Mouse (Mus musculus) neural tube, embryonic 13.5 days (tissue): ENCODE data around the gene Nudt14. TPM values are rescaled to one million over a fixed set of nuclear protein-coding genes. Genes with fewer than 3 reads are reported as not detected.

Source experiments
- ATAC-seq: fragments of 200-750 bp; cut with Nextera tagmentation; 2 replicates; pipeline ENCODE4 v1.8.0; 2017; ENCODE audit warnings: low read depth, mild to moderate bottlenecking, moderate TSS enrichment, moderate library complexity
- H3K27ac ChIP-seq: fragments of 300-500 bp; sonication (generic); replicated peaks from 2 replicates; pipeline ENCODE4 v1.5.1; 2015; ENCODE audit warnings: moderate library complexity, mild to moderate bottlenecking, inconsistent platforms
- H3K27me3 ChIP-seq: fragments of 300-500 bp; sonication (generic); 2 replicates; pipeline ENCODE4 v1.6.1; 2015; ENCODE audit warnings: mild to moderate bottlenecking, inconsistent platforms
- H3K36me3 ChIP-seq: fragments of 300-500 bp; sonication (generic); 2 replicates; pipeline ENCODE4 v1.6.1; 2015; ENCODE audit warnings: mild to moderate bottlenecking, inconsistent platforms
- H3K4me1 ChIP-seq: fragments of 300-500 bp; sonication (generic); replicated peaks from 2 replicates; pipeline ENCODE4 v1.6.1; 2015; ENCODE audit warnings: inconsistent platforms
- H3K4me2 ChIP-seq: fragments of 300-500 bp; sonication (generic); 2 replicates; pipeline ENCODE4 v1.6.1; 2015; ENCODE audit warnings: inconsistent platforms, mild to moderate bottlenecking, moderate library complexity
- H3K4me3 ChIP-seq: fragments of 300-500 bp; sonication (generic); 2 replicates; pipeline ENCODE4 v1.5.1; 2015; ENCODE audit warnings: mild to moderate bottlenecking, inconsistent platforms
- H3K9ac ChIP-seq: fragments of 300-500 bp; sonication (generic); 2 replicates; pipeline ENCODE4 v1.6.1; 2015; ENCODE audit warnings: moderate library complexity, mild to moderate bottlenecking, inconsistent platforms
- H3K9me3 ChIP-seq: fragments of 300-500 bp; sonication (generic); 2 replicates; pipeline ENCODE4 v1.6.1; 2016; ENCODE audit warnings: inconsistent platforms
- WGBS: fragments of 180-500 bp; shearing (Covaris S2); methylation state at CpG from one replicate; pipeline ENCODE4 v1.1.7; 2015; 5-methylcytosine and 5-hydroxymethylcytosine counted together
- polyA plus RNA-seq: library from polyadenylated mRNA; unstranded; fragments of >200 nt; fragmentation: Nextera tagmentation; extraction: Ambion mirVana; gene quantifications from 2 replicates; pipeline ENCODE4 v1.2.1, GENCODE M21; 2015

Nudt14 gene
- 55.1 and 74.8 TPM in 2 replicates for polyA plus RNA-seq

DNA sequence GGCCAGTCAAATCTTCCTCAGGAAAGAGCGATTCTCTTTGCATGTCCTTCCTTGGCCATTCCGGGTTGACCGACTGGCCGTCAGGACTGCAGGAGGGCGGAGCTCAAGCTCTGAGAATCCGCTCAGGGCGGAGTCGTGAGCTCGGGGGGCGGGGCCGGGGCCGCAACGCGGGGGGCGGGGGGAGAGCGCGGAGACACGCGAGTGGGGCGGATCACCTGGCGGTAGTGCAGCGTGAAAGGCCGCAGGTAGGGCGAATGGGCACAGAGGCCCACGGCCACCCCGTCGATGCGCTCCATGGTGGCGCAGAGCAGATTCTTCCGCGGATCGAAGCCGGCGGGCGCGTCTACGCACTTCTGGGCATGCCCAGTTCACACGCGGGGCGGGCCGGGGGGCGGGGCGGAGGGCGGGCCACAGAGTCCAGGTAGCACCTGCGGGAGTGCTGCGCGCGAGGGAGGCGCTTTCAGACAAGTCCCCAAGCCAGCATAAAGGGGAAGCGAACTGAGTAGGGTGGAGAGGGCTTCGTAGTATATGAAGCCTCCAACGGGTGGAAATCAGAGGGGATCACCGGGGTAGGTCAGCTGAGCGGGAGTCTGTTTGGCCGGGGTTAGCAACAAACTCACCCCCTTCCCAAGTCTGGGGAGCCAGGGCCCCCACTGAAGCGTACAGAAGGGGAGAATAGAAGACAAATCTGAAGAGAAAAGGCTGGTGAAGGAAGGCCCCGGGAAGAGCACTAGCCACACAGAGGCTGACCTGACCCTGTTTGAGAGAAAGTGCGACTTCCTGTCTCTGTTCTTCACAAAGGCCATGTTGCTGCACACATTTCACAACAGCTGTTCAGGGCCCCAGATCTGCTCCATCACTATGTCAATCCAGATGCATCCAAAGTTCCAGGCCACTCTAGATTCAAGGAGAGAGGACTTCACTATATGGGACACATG is at the start of gene Nudt14:
TSS of gene Nudt14 (minus strand) at position 349 of the 938 bp plus-strand sequence.
- peaks cover 45% of the 10 kb centered on the region for H3K4me1 ChIP-seq
- no peaks in the 10 kb centered on the region for H3K27me3 ChIP-seq
- peak; percentile 71 for ATAC-seq
- peak within 1 kb of the TSS; percentile 68 for H3K4me2 ChIP-seq
- no peaks in the 10 kb centered on the region for H3K9me3 ChIP-seq
- peak within 1 kb of the TSS; percentile 61; the same call in 1 of the 2 replicates for H3K27ac ChIP-seq
- 1% methylated on average over 58 of the region's 58 CpGs for WGBS
- H3K36me3 ChIP-seq, result no peaks in the 10 kb centered on the region
- peak within 1 kb of the TSS; percentile 70 for H3K4me3 ChIP-seq
- peak within 1 kb of the TSS; percentile 84 for H3K9ac ChIP-seq

DNA sequence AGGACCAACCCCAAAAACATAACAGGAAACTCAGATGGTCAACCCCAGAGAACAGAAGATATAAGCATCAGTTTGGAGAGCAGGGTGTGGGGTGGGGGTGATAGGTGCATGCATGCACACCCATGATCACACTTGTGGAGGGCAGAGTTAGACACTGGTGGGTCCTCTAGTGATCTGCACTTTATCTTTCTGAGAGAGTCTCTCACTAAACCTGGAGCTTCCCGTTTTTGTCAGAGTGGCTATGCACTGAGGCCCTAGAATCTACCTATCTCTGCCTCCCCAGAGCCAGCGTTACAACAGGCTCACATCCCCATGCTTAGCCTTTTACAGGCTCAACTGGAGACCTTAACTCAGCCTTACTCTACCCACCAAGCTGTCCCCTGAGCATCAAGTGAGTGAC is 49.5 kb upstream of the Nudt14 start:
- H3K9me3 ChIP-seq, result no peaks in the 10 kb centered on the region
- 85% methylated on average over 2 of the region's 2 CpGs for WGBS
- H3K27ac ChIP-seq, result no peak overlapping the region
- H3K27me3 ChIP-seq, result no peaks in the 10 kb centered on the region
- H3K36me3 ChIP-seq, result peaks cover 37% of the 10 kb centered on the region
- no peak overlapping the region for H3K4me2 ChIP-seq
- no peak overlapping the region for H3K9ac ChIP-seq
- ATAC-seq, result no peak
- H3K4me3 ChIP-seq, result no peak overlapping the region
- peaks cover under 1% of the 10 kb centered on the region; the same call in 1 of the 2 replicates for H3K4me1 ChIP-seq

DNA sequence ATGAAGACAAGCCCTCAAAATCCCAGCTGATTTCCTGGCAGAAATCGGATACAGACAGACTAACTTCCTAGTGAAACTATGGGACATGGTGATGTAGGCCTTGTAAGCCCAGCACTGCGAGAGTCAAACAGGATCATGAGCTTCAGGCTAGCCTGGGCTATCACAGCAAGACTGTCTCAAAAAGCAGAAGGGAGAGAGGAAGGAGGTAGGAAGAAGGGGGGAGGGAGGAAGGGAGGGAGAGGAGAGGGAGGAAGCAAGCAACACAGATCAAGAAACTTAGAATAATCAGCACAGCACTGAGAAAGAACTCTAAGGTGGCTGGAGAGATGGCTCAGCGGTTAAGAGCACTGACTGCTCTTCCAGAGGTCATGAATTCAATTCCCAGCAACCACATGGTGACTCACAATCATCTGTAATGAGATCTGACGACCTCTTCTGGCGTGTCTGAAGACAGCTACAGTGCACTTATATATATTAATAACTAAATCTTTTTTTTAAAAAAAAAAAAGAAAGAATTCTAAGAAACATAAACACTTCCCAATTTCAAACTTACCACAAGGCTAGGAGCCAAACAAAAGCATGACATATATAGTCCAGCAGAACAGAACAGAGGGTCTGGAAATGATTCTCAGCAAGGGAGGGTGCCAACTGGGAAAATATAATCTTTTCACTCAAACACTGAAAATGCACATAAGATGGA is 48.9 kb upstream of the Nudt14 start:
- ATAC-seq, result no peak
- no peaks in the 10 kb centered on the region for H3K27me3 ChIP-seq
- no peak overlapping the region for H3K9ac ChIP-seq
- H3K4me3 ChIP-seq, result no peak overlapping the region
- H3K9me3 ChIP-seq, result no peaks in the 10 kb centered on the region
- 92% methylated on average over 5 of the region's 5 CpGs for WGBS
- H3K36me3 ChIP-seq, result peaks cover 43% of the 10 kb centered on the region
- H3K4me1 ChIP-seq, result no peaks in the 10 kb centered on the region
- H3K27ac ChIP-seq, result no peak overlapping the region
- no peak overlapping the region for H3K4me2 ChIP-seq

DNA sequence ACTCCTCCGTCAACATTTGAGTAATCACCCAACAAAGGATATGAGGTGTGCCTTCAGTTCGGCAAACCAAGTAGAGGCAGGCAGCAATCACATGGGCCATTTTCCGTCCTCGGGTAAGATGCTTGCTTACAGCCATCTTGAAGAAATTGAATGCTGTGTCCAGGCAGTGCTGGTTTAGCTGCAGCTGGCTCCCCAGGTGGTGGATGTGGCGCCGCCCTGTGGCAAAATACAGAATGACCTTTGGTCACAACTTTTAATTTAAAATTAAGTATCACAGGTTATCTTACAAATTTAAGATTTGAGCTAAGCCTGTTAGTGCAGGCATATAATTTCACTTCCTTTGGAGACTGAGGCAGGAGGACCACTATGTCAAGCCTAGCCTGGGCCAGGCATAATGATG is 46.0 kb upstream of the Nudt14 start:
- Histone ChIP-seq H3K4me3 (no peak overlapping the region), H3K4me2 (no peak overlapping the region), H3K9me3 (no peaks in the 10 kb centered on the region), H3K27me3 (no peaks in the 10 kb centered on the region), H3K4me1 (no peaks in the 10 kb centered on the region), H3K9ac (no peak overlapping the region), H3K36me3 (peaks cover 65% of the 10 kb centered on the region), H3K27ac (no peak overlapping the region)
- no peak for ATAC-seq
- 72% methylated on average over 6 of the region's 6 CpGs for WGBS

DNA sequence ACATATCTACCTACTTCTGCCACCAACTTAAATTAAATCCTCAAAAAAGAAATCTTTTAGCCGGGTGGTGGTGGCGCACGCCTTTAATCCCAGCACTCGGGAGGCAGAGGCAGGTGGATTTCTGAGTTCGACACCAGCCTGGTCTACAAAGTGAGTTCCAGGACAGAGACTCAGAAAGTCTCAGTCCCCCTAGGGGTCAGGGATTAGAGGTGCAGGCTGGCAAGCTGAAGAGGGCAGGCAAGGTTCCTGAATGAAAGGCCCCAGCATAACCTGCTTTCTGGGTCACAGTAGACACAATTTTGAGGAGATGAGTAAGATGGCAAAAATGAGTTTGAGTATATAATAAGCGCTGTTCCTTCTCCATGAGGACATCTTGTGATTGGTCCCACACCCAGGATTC is 43.4 kb upstream of the Nudt14 start:
- Histone ChIP-seq H3K4me2 (no peak overlapping the region), H3K9me3 (no peaks in the 10 kb centered on the region), H3K9ac (no peak overlapping the region), H3K27ac (no peak overlapping the region), H3K4me1 (no peaks in the 10 kb centered on the region), H3K4me3 (no peak overlapping the region), H3K27me3 (no peaks in the 10 kb centered on the region), H3K36me3 (peaks cover 73% of the 10 kb centered on the region)
- ATAC-seq, result no peak
- WGBS, result 94% methylated on average over 6 of the region's 6 CpGs

DNA sequence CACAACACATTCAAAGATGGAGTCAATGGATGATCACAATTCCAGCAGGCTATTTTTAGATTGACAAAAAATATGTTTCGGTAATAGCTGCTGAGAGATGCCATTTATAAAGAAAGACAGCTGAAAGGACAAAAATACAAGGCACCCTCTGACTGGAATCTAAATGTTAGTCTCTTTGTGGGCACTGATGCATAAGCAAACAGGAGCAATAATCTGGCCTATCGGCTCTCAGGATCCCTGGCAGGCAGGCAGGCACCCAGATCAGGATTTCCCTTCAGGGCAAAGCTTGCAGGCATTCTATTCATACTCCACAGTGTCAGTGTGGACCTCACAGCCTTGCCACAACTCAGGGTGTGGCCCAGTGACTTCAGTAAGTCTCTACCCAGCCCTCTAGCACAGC is 40.1 kb upstream of the Nudt14 start:
- Histone ChIP-seq H3K9me3 (no peaks in the 10 kb centered on the region), H3K4me3 (no peak overlapping the region), H3K27ac (no peak overlapping the region), H3K9ac (no peak overlapping the region), H3K4me2 (no peak overlapping the region), H3K27me3 (no peaks in the 10 kb centered on the region), H3K4me1 (peaks cover 16% of the 10 kb centered on the region), H3K36me3 (peaks cover 92% of the 10 kb centered on the region)
- 67% methylated on average over 2 of the region's 2 CpGs for WGBS
- no peak for ATAC-seq

DNA sequence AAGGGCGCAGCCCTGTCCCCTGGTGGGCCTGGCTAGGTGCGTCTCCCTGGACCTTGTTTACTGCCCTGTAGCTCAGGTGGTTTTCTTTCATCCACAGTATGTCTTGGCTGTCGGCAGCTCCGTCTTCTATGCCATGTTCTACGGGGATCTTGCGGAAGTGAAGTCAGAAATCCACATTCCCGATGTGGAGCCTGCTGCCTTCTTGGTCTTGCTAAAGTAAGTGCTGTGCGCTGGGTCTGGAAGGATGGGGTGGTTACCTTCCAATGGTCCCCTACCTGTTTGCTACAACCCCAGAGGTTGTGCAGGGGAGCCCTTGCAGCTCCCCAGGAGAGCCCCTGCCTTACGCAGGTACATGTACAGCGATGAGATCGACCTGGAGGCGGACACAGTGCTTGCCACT is 35.2 kb upstream of the Nudt14 start:
- Histone ChIP-seq H3K27ac (peak overlapping the region; percentile 95), H3K4me3 (peak overlapping the region; percentile 67), H3K9me3 (no peaks in the 10 kb centered on the region), H3K9ac (peak overlapping the region; percentile 90), H3K4me2 (peak overlapping the region; percentile 91), H3K4me1 (peaks cover 30% of the 10 kb centered on the region), H3K27me3 (no peaks in the 10 kb centered on the region), H3K36me3 (peaks cover 73% of the 10 kb centered on the region)
- peak; percentile 47 for ATAC-seq
- 42% methylated on average over 12 of the region's 12 CpGs for WGBS

DNA sequence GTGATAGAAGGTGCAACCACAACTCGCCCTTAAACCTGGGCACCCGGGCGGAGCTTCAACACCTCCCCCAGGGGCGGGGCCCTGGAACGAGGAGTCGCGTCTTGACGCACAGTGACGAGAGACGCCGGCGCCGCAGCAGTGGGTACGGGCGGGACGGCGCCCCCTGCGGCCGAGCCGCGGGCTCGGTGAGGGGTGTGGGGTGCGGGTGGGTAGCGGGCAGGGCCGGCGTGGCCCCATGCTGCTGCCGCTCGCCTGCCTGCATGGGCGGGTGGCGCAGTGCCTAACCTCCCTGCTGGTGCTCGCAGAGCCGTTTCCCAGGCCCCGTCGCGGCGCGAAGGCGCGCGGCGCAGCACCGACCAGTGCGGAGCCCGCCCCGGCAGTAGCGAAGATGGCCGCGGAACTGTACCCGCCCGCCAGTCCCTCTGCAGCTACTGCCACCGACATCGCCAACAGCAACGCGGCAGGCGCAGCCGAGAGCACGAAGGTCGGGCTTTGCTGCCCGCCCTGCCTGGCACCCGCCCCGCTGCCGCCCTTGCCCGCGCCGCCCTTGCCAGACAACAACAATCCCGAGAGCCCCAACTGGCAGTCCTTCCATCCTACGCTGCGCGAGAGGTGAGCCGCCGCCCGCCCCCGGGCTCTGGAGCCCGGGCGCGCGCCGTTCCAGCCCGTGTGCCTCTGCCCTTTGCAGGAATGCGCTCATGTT is 34.6 kb upstream of the Nudt14 start, which contains the start of gene Btbd6:
TSS of gene Btbd6 (plus strand) at position 112 of the 703 bp plus-strand sequence.
- ATAC-seq, result peak; percentile 97
- under 1% methylated on average over 80 of the region's 80 CpGs for WGBS
- Histone ChIP-seq H3K9me3 (no peaks in the 10 kb centered on the region), H3K4me1 (peaks cover 30% of the 10 kb centered on the region), H3K27me3 (no peaks in the 10 kb centered on the region), H3K4me2 (peak within 1 kb of the TSS; percentile 91), H3K9ac (peak within 1 kb of the TSS; percentile 90), H3K27ac (peak within 1 kb of the TSS; percentile 95), H3K4me3 (peak within 1 kb of the TSS; percentile 67), H3K36me3 (peaks cover 73% of the 10 kb centered on the region)

DNA sequence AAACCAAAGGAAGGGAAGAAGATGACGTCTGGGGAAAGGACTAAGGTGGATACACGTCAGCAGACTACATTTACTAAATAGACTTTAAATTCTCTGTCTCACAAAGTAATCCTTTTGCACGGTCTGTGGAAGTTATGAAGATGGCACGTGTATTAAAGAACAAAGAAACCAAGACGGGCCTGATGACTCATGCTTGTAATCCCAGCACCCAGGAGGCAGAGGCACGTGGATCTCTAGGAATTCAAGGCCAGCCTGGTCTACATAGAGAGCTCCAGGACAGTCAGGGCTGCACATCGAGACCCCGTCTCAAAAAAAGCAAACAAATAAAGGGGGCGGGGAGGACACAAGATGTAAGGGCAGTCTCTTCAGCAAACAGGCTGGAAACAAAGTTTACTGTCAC is 32.8 kb upstream of the Nudt14 start:
- ATAC-seq, result no peak

DNA sequence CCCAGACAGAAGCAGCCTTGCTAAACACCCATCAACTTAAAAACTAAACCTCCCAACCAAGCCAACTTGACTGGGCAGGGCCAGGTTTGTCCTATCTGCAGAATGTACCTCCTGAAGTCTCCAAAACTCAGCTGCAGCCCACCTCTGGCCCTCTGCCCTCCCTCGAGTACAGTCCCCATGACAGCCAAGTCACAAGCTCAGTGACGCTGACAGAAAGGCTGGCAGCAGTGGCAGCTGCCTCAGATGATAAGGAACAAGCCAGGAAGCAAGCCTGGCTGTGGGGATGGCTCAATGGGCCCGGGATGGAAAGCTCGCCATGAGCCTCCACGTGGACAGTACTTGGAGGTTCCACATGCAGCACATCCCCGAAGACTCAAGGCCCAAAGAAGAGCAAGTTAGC is 27.7 kb upstream of the Nudt14 start:
- Histone ChIP-seq H3K4me2 (no peak overlapping the region), H3K36me3 (peaks cover 97% of the 10 kb centered on the region), H3K27ac (no peak overlapping the region), H3K4me3 (no peak overlapping the region), H3K9ac (no peak overlapping the region), H3K9me3 (no peaks in the 10 kb centered on the region), H3K4me1 (no peaks in the 10 kb centered on the region), H3K27me3 (no peaks in the 10 kb centered on the region)
- no peak for ATAC-seq
- WGBS, result 91% methylated on average over 6 of the region's 6 CpGs

More for the DNA sequence above, 32.8 kb upstream of the Nudt14 start:
- peaks cover 73% of the 10 kb centered on the region for H3K36me3 ChIP-seq
- H3K27me3 ChIP-seq, result no peaks in the 10 kb centered on the region
- H3K4me2 ChIP-seq, result no peak overlapping the region
- no peak overlapping the region for H3K9ac ChIP-seq
- no peak overlapping the region for H3K4me3 ChIP-seq
- no peak overlapping the region for H3K27ac ChIP-seq
- H3K9me3 ChIP-seq, result no peaks in the 10 kb centered on the region
- peaks cover 30% of the 10 kb centered on the region for H3K4me1 ChIP-seq
- 90% methylated on average over 9 of the region's 9 CpGs for WGBS

DNA sequence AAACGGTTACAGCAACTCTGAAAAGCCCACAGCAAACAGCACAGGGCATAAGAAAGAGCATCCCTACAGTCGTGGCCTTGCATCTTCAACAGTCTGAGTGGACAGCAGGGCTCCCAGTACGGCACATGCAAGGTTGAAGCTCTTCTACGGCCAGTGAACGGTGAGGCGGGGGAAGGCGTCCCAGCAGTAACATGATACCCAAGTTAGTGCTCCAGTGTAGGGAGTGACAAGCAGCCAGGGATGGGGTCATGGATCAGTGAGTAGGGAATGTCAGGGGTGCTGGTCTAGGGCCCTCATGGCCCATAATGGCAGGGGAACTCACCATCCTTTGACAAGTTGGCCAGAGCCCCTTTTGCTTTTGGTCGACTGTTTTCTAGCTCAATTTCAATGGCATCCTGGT is 27.0 kb upstream of the Nudt14 start:
- 73% methylated on average over 8 of the region's 8 CpGs for WGBS
- Histone ChIP-seq H3K9ac (no peak overlapping the region), H3K4me2 (no peak overlapping the region), H3K4me1 (no peaks in the 10 kb centered on the region), H3K27ac (no peak overlapping the region), H3K27me3 (no peaks in the 10 kb centered on the region), H3K4me3 (no peak overlapping the region), H3K36me3 (peaks cover 99% of the 10 kb centered on the region), H3K9me3 (no peaks in the 10 kb centered on the region)
- no peak for ATAC-seq

DNA sequence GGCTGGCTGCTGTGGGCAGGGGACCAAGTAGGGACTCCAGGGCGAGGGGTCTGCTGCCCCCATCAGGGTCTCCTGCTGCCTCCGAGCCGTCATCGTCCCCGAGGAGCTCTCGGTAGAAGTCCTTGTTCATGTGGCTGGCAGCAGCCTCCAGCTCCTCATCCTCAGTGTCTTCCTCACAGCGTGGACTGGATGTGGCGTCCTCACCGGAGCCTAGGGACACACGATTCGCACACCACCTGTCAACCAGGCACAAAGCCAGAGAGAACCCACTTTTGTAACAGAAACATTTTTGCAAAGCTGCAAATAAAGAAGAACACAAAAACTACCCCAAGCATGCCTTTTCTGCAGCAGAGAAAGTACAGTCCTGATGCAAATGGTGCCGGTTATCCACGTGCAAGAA is 23.9 kb upstream of the Nudt14 start:
- Histone ChIP-seq H3K9me3 (no peaks in the 10 kb centered on the region), H3K36me3 (peaks cover 99% of the 10 kb centered on the region), H3K4me1 (peaks cover 9% of the 10 kb centered on the region), H3K9ac (no peak overlapping the region), H3K4me2 (no peak overlapping the region), H3K4me3 (no peak overlapping the region), H3K27me3 (no peaks in the 10 kb centered on the region), H3K27ac (no peak overlapping the region)
- WGBS, result 94% methylated on average over 13 of the region's 13 CpGs
- ATAC-seq, result no peak
